In the genomic region with DNA sequence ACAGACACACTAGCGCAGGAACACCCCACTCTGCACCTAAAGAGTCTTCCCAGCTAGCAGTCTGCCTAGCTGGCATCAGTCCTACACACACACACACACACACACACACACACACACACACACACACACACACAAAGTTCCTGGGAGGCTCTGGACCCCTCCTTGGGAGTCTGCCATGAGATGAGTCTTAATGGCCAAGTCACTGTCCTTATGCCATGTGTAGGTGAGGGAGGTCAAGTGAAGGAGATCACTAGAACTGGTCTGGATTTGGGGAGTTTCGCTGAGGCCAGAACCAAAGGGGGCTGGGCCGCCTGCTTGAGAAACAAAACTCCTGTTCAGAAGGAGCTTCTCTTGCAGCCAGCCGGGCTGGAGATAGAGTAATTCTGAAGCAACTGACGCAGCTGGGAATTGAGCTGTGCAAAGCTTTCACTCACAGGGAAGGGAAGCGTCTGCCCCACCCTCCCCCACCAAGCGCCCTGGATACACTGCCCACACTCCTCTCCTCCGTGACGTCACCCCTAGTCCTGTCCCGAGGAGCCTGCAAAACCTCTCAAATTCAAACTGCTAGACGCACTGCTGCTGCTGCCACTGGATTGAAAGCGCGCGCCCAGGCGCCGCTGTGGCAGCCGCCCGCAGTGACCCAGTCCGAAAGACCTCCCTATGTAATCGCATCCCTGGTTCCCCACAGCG, we compare ENCODE assay signal across 8 mouse cellular contexts. TPM values are rescaled to one million over a fixed set of nuclear protein-coding genes. Genes with fewer than 3 reads are reported as not detected.
DNase-seq lines count a peak whose midpoint lies in the region; ATAC-seq and TF ChIP-seq lines count a peak whose summit lies in the region.

No protein-coding gene starts in this region.

- no peaks in the 10 kb centered on the region for H3K36me3 ChIP-seq in forebrain, postnatal 0 days (ENCODE audit: insufficient read depth)
- no peaks in the 10 kb centered on the region for H3K36me3 ChIP-seq in midbrain, embryonic 13.5 days

- H3K4me1 ChIP-seq in forebrain, postnatal 0 days (ENCODE audit: insufficient read depth) = no peaks in the 10 kb centered on the region
- 0 out of 2 replicates have a peak, but pooled peaks cover 7% of the 10 kb centered on the region for H3K4me1 ChIP-seq in midbrain, embryonic 13.5 days (replicated peaks)

- H3K9me3 ChIP-seq in forebrain, postnatal 0 days (ENCODE audit: low read length) = no peaks in the 10 kb centered on the region
- H3K9me3 ChIP-seq in midbrain, embryonic 13.5 days = no peaks in the 10 kb centered on the region

- ATAC-seq in forebrain, postnatal 0 days = peak; percentile 83
- ATAC-seq in midbrain, embryonic 13.5 days = peak; percentile 92

- peak overlapping the region; percentile 42 for H3K4me3 ChIP-seq in forebrain, postnatal 0 days (ENCODE audit: low read depth, low read length)
- peak overlapping the region; percentile 46 for H3K4me3 ChIP-seq in midbrain, embryonic 13.5 days (replicated peaks)

- no peak for TF ChIP-seq CTCF in forebrain, postnatal 0 days (IDR thresholded peaks at IDR 0.05; ENCODE audit: low read depth)

- no peaks in the 10 kb centered on the region for H3K27me3 ChIP-seq in forebrain, postnatal 0 days (ENCODE audit: insufficient read depth, low read length)
- H3K27me3 ChIP-seq in midbrain, embryonic 13.5 days = no peaks in the 10 kb centered on the region

- peak overlapping the region; percentile 49 for H3K9ac ChIP-seq in forebrain, postnatal 0 days
- H3K9ac ChIP-seq in midbrain, embryonic 13.5 days (replicated peaks) = peak overlapping the region; percentile 59

- peak; percentile 8 for DNase-seq in NIH3T3 (ENCODE audit: low read depth)
- DNase-seq in cerebellum, adult 18-20 months = peak; percentile 68 to 75
- peak; percentile 61 for DNase-seq in forebrain, postnatal 0 days
- peak; percentile 5 for DNase-seq in heart, postnatal 25 days (ENCODE audit: low spot score)
- DNase-seq in left cerebral cortex, adult 11 months (ENCODE audit: low spot score) = peak; percentile 45
- DNase-seq in testis, postnatal 14 days (ENCODE audit: low spot score) = peak; percentile 7
- DNase-seq in c-Kit-positive CD71-positive TER-119-positive erythroid progenitor cells, embryonic 14.5 days (ENCODE audit: low spot score) = no peak

- peak overlapping the region; percentile 53 for H3K4me2 ChIP-seq in forebrain, postnatal 0 days (ENCODE audit: low read depth)
- H3K4me2 ChIP-seq in midbrain, embryonic 13.5 days (replicated peaks) = peak overlapping the region; percentile 60

- intact Hi-C loops in heart, postnatal 25 days (cut with DNase I) = loop anchor here (10.0 kb wide), 1 partner anchor 1662 kb away; no protein-coding TSS in a partner anchor

- 25% methylated on average over 21 of the region's 21 CpGs for WGBS in forebrain, postnatal 0 days
- 20% methylated on average over 21 of the region's 21 CpGs for WGBS in midbrain, embryonic 13.5 days

- H3K27ac ChIP-seq in forebrain, postnatal 0 days (ENCODE audit: low read depth, low read length) = peak overlapping the region; percentile 50; the same call in 1 of the 2 replicates
- H3K27ac ChIP-seq in midbrain, embryonic 13.5 days = peak overlapping the region; percentile 30; the same call in 1 of the 2 replicates

RNA-seq across cellular contexts. Expression of gene Slitrk2, which starts 3.5 kb away (rescaled TPM):
- 18.5 and 21.0 TPM in 2 replicates for total RNA-seq in forebrain, postnatal 0 days (2014; rRNA removed)
- 5.7 and 8.7 TPM in 2 replicates for polyA plus RNA-seq in forebrain, postnatal 0 days (2015; fragmentation: Nextera tagmentation; extraction: Ambion mirVana)
- total RNA-seq in heart, postnatal 25 days (2021) = under 1 TPM; 0.16 to 0.34 TPM
- 6.3 and 7.9 TPM in 2 replicates for polyA plus RNA-seq in midbrain, embryonic 13.5 days (2015; fragmentation: Nextera tagmentation; extraction: Ambion mirVana)

Comparison
In these comparisons a context has a peak if more than half of its experiments do, and no peak if none do; other contexts are left out.
1. RNA of gene Slitrk2, which starts 3.5 kb away (total RNA-seq): 18.5 to 21.0 TPM in forebrain, postnatal 0 days; 0.16 to 0.34 TPM in heart, postnatal 25 days; every median in the first group is over 10 times any median in the second.